Mouse (Mus musculus) ES-E14 (cell line): ENCODE data around the gene Gm28051.

ENCODE experiments used
- MAFK ChIP-seq: IDR thresholded peaks from 2 replicates; pipeline ENCODE4 v1.6.1; 2014; ENCODE audit warnings: mild to moderate bottlenecking, low read depth, low read length, inconsistent platforms; ENCODE audit not compliant: insufficient read depth
- ZNF384 ChIP-seq: IDR thresholded peaks from 2 replicates; pipeline ENCODE4 v1.6.1; 2012; ENCODE audit warnings: low read depth, low read length, inconsistent platforms

DNA sequence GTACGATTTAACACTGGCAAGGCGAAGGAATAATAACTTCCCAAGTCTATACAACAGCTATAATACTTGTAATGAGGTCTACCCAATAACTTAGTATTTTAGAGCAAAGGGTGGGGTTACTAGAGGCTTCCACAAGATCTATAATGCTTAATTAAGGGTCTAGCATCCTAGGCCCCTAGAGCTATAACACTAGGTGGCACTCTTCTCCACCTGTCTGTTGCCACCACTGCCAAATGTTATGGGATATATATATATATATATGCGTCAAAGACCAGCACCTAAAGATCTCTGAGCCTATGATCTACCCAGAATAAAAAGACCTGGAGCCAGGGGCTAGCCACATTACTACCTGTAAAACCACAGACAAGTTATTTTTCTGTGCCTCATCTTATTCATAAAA lies 17.3 kb downstream of the Gm28051 start:
- TF ChIP-seq ZNF384 (no peak), MAFK (no peak)
